Mouse (Mus musculus): Measurements from ENCODE around the gene Bcor. TPM values are rescaled to one million over a fixed set of nuclear protein-coding genes. Genes with fewer than 3 reads are reported as not detected.

The Bcor gene
- polyA plus RNA-seq, 1 experiment from 2014 or later: 13.0 TPM

DNA sequence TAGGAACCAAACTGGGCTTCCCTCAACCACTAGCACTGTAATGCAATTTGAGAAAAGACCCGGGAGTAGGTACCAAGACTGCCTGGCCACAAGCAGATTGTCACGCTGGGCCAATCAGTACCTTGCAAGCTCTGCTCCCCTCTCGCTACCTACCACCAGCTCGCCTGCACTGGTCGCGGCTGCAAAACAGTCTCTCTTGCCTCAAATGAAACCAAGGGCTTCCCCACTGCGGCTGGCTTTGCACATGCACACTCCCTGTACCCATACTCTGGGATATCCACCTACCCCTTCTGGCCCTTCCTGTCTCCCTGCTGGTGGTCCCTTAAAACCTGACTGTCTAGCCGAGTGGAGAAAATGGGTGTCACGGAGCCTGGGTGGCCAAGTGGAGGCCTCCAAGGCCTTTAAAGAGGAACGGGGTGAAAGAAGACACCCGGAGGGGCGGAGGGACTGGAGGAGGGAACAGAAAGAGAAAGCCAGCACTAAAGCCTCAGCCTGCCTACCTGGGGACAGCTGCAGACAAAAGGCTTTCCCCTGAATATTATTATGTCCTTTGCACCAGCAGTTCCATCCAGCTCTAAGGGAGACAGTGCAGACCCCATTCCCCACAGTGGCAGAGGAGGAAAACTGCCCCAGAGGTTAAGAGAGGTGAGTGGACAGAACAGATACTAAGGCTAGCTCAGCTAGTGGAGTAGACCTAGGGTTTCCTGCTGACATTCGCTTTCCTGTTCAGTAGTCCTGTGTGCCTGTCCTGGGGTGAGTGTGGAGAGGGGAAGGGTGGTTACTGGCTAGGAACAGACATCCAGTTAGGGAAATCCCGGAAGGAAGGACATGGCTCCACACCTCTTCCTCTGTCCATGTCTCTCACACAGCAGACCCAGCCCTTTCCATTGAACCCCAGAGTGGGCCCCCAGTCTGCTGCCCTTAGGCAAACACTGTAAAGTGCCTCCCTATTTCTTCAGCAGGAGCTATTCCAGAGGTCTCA, 30.0 kb downstream of the Bcor start:
- Histone ChIP-seq H3K4me3 (no peak overlapping the region), H3K9ac (no peak overlapping the region), H3K36me3 (no peaks in the 10 kb centered on the region), H3K4me1 (replicated peaks) (peaks cover 41% of the 10 kb centered on the region), H3K9me3 (no peaks in the 10 kb centered on the region), H3K27ac (replicated peaks) (no peak overlapping the region), H3K27me3 (peaks cover 60% of the 10 kb centered on the region), H3K4me2 (peak overlapping the region; percentile 67; the same call in 1 of the 2 replicates)
- whole genome bisulfite sequencing: 25% methylated on average over 14 of the region's 14 CpGs
- no peak for ATAC-seq (ENCODE audit: low FRiP score, low read depth)

DNA sequence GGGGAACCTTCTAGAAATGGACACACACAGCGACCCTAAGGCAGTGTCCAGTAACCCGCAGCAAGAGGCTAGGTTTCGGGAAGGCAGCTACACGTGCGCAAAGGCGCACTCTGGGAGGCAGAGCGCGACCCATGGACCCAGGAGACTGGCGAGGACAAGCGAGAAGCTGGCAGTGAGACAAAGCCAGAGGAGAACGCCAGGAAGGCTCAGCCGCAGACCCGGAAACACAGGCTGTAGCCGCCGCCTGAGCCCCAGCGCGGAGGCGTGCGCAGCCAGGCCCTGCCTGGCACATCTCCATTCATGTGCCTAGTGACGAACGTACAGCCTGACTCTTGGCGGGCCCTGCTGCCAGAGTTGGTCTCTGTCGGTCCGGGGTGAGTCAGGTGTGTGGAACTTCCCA, 30.9 kb downstream of the Bcor start:
- 5% methylated on average over 24 of the region's 24 CpGs for WGBS
- ATAC-seq (ENCODE audit: low FRiP score, low read depth): peak; percentile 25; the same call in 1 of the 2 replicates
- H3K4me3 ChIP-seq: peak overlapping the region; percentile 60; the same call in 1 of the 2 replicates
- H3K36me3 ChIP-seq: no peaks in the 10 kb centered on the region
- peak overlapping the region; percentile 67 for H3K4me2 ChIP-seq
- no peak overlapping the region for H3K9ac ChIP-seq
- 0 out of 2 replicates have a peak overlapping the region, but pooled peaks have one; percentile 86 for H3K27ac ChIP-seq (replicated peaks)
- peaks cover 36% of the 10 kb centered on the region for H3K4me1 ChIP-seq (replicated peaks)
- peaks cover 62% of the 10 kb centered on the region for H3K27me3 ChIP-seq
- H3K9me3 ChIP-seq: no peaks in the 10 kb centered on the region

DNA sequence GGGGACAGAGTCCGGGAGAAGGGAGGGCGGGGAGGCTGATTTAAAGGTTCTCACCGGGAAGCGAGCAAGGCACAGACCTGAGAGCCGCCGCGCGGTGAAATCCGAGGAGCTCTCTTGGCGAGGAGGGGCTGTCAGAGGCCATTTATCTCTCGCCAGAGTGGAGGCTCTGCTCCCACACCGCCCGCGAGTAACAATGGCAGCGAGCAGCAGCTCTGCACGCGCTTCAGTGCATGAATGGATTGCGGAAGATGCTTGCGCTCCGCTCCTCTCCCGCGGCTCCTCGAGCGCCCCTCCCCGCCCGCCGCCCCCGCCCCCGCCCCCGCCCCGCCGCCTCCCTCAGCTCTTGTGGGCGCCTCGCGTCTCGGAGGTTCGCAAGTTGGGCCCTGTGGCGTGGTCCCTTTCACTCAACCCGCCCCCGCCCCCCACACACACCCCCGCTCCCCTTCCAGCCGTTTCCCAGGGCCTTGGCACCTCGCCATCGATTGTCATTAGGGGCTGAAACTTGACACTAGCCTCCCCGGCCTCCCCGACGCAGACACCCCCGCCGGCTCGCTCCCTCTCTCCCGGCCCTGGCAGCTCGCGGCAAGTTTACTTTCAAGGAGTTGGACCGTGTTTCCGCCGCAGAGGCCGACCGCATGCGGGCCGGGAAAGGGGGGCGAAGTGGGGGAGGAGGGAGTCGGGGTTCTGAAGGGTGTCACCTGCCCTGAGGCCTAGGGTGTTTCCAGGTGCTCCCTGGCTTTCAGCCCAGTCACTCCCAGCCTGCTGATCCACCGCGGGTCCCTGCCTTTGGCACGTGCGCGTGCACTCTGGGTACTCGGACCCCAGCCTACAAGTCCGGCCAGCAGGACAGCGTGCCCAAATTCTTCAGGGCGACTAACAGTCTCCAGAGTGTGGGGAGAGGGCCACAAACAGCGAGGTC, 31.7 kb downstream of the Bcor start:
- WGBS: 3% methylated on average over 42 of the region's 72 CpGs
- peaks cover 34% of the 10 kb centered on the region for H3K4me1 ChIP-seq (replicated peaks)
- H3K9ac ChIP-seq: peak overlapping the region; percentile 65
- peak overlapping the region; percentile 67 for H3K4me2 ChIP-seq
- H3K36me3 ChIP-seq: no peaks in the 10 kb centered on the region
- H3K9me3 ChIP-seq: no peaks in the 10 kb centered on the region
- peaks cover 66% of the 10 kb centered on the region for H3K27me3 ChIP-seq
- H3K27ac ChIP-seq (replicated peaks): peak overlapping the region; percentile 86
- peak; percentile 73 for ATAC-seq (ENCODE audit: low FRiP score, low read depth)
- peak overlapping the region; percentile 60 for H3K4me3 ChIP-seq

GRCm38 (mm10) chrX:12127799-12128164, 32.4 kb downstream of the Bcor start:
- 4% methylated on average over 35 of the region's 37 CpGs for WGBS
- Histone ChIP-seq H3K4me1 (replicated peaks) (peaks cover 35% of the 10 kb centered on the region), H3K36me3 (no peaks in the 10 kb centered on the region), H3K9me3 (no peaks in the 10 kb centered on the region), H3K27ac (replicated peaks) (peak overlapping the region; percentile 86), H3K27me3 (peaks cover 69% of the 10 kb centered on the region), H3K4me3 (peak overlapping the region; percentile 60), H3K9ac (peak overlapping the region; percentile 65), H3K4me2 (peak overlapping the region; percentile 67)
- ATAC-seq (ENCODE audit: low FRiP score, low read depth): peak; percentile 29; the same call in 1 of the 2 replicates

DNA sequence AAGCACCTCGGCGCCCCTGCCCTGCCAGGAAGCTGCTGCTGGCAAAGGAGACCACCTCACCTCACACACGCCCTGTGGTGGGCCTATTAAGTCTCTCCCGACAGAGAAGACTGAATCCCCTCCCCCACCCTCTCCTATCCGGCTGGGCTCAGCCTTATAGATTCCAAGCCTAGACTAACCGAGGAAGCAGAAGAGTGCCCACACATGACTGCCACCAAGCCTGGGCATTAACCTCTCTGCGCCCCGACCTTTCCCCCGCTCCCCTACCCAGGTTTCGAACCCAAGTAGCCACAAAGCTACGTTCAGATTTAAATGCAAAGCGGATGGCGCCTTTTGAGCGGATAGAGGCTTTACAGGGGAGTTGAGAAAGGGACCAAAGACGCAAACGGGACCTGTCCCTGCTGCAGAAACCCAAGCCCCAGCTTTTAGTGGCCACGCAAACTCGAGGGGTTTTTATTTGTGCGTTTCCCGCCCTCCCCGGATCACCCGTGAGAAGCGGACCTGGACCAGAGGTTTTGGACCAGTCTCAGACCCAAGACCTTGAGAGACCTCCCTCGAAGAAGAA, 33.0 kb downstream of the Bcor start:
- Histone ChIP-seq H3K4me1 (replicated peaks) (peaks cover 35% of the 10 kb centered on the region), H3K9ac (peak overlapping the region; percentile 65), H3K4me2 (peak overlapping the region; percentile 67), H3K4me3 (peak overlapping the region; percentile 60), H3K36me3 (no peaks in the 10 kb centered on the region), H3K27me3 (peaks cover 64% of the 10 kb centered on the region), H3K27ac (replicated peaks) (no peak overlapping the region), H3K9me3 (no peaks in the 10 kb centered on the region)
- WGBS: 5% methylated on average over 24 of the region's 24 CpGs
- ATAC-seq (ENCODE audit: low FRiP score, low read depth): no peak

DNA sequence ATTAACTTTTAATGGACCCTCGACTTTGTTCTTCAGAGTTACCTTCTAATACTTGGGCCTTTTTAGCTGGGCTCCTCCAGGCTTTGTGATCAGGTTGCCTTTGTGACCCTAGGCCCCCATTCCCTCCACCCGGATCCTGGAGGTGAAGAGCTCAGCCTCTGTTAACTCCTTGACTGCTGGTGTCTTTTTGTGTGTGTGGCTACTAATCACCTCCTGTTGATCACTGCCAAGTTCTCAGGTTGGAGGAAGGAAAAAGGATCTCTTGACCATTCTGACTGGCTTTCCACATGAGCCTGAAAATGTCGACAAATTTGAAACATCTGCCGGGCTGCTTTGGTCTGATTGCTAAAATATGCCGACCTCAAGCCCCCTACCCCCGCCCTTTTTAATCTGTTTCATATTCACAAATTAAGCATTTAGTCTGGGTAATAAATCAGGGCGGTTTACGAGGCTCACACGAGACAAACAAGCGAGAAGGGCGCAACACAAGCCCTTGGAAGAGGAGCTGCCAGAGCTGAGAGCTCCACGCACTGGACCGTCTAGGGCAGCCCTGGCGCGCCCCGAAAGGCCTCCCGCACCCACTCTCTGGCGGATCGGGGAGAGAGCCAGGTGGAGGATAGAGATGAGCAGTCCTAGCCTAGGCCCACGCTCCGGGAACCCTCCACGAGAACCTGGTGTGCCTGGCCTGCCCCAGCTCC, 33.6 kb downstream of the Bcor start:
- Histone ChIP-seq H3K4me1 (replicated peaks) (peaks cover 35% of the 10 kb centered on the region), H3K4me2 (peak overlapping the region; percentile 67)

DNA sequence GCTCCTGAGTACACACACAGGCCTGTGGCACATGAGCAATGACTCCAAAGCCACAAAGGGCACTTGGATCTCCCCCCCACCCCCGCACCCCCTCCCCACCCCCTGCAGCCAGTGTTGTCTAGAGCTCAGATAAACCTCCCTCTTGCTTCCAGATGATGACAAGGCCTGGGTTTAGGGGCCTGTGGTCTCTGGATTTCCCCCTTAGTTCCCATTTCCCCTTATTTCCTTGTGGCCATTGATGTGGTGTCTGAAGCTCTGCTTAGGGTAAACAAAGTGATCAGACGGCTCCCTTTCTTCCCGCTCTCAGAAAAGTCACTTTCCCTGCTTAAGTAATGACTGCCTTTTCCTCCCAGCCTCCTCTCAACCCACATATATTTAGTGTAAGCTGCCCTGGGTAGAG, 35.6 kb downstream of the Bcor start:
- H3K4me2 ChIP-seq: no peak overlapping the region
- 23% methylated on average over 3 of the region's 3 CpGs for WGBS
- H3K27ac ChIP-seq (replicated peaks): no peak overlapping the region
- no peaks in the 10 kb centered on the region for H3K36me3 ChIP-seq
- H3K4me3 ChIP-seq: no peak overlapping the region
- H3K27me3 ChIP-seq: peaks cover 44% of the 10 kb centered on the region
- no peak overlapping the region for H3K9ac ChIP-seq
- ATAC-seq (ENCODE audit: low FRiP score, low read depth): no peak
- H3K9me3 ChIP-seq: no peaks in the 10 kb centered on the region
- H3K4me1 ChIP-seq (replicated peaks): peaks cover 31% of the 10 kb centered on the region

More for the DNA sequence above, 33.6 kb downstream of the Bcor start:
- Histone ChIP-seq H3K27ac (replicated peaks) (no peak overlapping the region), H3K27me3 (peaks cover 61% of the 10 kb centered on the region), H3K9me3 (no peaks in the 10 kb centered on the region), H3K9ac (peak overlapping the region; percentile 65; the same call in 1 of the 2 replicates), H3K4me3 (peak overlapping the region; percentile 60), H3K36me3 (no peaks in the 10 kb centered on the region)
- ATAC-seq (ENCODE audit: low FRiP score, low read depth): no peak
- WGBS: 11% methylated on average over 21 of the region's 22 CpGs

DNA sequence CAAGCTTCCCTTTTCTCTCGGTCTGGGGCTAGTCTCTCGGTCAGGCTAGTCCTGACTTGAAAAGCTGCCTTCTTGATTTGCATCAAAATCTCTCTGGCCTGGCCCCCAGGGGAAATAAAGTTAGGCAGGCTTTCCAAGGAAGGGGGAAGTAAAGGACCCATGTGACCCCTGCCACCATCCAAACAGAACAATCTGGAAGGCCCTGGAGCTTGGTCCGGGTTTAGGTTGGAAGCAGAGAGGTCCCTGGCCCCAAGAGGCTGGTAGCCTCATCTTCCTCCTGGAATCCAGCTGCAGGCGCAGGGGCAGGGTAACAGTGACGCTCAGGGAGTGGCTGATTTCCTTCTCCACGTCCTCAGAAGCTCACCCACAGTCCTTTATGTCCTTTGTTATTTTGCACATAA, 36.5 kb downstream of the Bcor start:
- Histone ChIP-seq H3K9me3 (no peaks in the 10 kb centered on the region), H3K4me2 (peak overlapping the region; percentile 19; the same call in 1 of the 2 replicates), H3K36me3 (no peaks in the 10 kb centered on the region), H3K27me3 (peaks cover 37% of the 10 kb centered on the region), H3K27ac (replicated peaks) (no peak overlapping the region), H3K4me1 (replicated peaks) (peaks cover 25% of the 10 kb centered on the region), H3K4me3 (no peak overlapping the region), H3K9ac (no peak overlapping the region)
- WGBS: 11% methylated on average over 4 of the region's 6 CpGs
- no peak for ATAC-seq (ENCODE audit: low FRiP score, low read depth)

DNA sequence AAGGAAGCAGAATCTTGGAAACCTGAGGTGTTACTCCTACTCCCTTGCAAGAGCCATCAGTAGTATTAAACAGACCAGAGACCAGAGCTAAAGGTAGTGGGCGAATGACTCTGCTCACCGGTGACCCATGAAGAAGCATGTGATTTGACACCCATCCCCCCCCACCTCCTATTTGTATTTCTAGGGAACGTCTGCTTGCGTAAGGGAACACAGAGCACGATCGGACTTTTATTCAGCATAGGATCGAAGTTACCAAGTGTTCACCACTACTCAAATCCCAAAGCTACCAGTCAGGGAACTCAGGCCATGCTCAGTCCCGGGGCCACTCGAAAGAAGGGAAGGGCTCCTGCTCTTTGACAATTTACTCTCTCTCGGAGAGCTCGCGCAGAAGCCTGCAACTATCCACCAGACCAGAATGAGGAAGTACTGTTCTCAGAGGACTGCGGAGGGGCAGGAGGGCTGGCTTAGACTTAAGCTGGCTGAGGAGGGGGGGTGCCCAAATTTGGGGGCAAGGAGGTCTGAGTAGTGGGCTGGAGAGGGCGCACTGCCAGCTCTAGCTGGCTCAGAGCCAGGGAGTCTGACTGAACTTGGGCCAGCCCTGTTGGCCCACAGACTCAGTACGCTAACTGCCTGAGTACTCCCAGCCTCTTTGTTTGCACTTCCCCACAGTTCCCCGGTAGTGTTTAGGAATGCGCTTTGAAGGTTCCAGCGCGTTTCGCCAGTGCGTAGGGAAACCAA, 37.4 kb downstream of the Bcor start:
- Histone ChIP-seq H3K9ac (no peak overlapping the region), H3K9me3 (no peaks in the 10 kb centered on the region), H3K27ac (replicated peaks) (no peak overlapping the region), H3K4me1 (replicated peaks) (peaks cover 22% of the 10 kb centered on the region), H3K4me2 (peak overlapping the region; percentile 39), H3K27me3 (peaks cover 30% of the 10 kb centered on the region), H3K4me3 (no peak overlapping the region), H3K36me3 (no peaks in the 10 kb centered on the region)
- 12% methylated on average over 21 of the region's 21 CpGs for WGBS
- peak; percentile 78 for ATAC-seq (ENCODE audit: low FRiP score, low read depth)

GRCm38 (mm10) chrX:12119476-12119875, 40.7 kb downstream of the Bcor start:
- H3K27ac ChIP-seq (replicated peaks): no peak overlapping the region
- H3K4me3 ChIP-seq: no peak overlapping the region
- peaks cover 16% of the 10 kb centered on the region for H3K4me1 ChIP-seq (replicated peaks)
- H3K4me2 ChIP-seq: no peak overlapping the region
- H3K36me3 ChIP-seq: no peaks in the 10 kb centered on the region
- H3K9ac ChIP-seq: no peak overlapping the region
- ATAC-seq (ENCODE audit: low FRiP score, low read depth): no peak
- peaks cover 9% of the 10 kb centered on the region; the same call in 1 of the 2 replicates for H3K27me3 ChIP-seq
- H3K9me3 ChIP-seq: no peaks in the 10 kb centered on the region
- WGBS: 33% methylated on average over 1 of the region's 1 CpGs

Data from hindbrain, embryonic 15.5 days (tissue).